Mouse (Mus musculus) cortical plate, adult 2 months (tissue): Measurements from ENCODE around the gene Dscam. TPM values are rescaled to one million over a fixed set of nuclear protein-coding genes. Genes with fewer than 3 reads are reported as not detected.

Experiments
- H3K27ac ChIP-seq: fragments of 200-500 bp; 2 replicates; pipeline ENCODE4 v1.5.1; 2012; ENCODE audit warnings: low read length, control low read depth, inconsistent platforms; ENCODE audit not compliant: insufficient read depth
- H3K4me1 ChIP-seq: fragments of 200-500 bp; 2 replicates; pipeline ENCODE4 v1.6.1; 2011; ENCODE audit warnings: low read length; ENCODE audit not compliant: control insufficient read depth, insufficient read depth
- H3K4me3 ChIP-seq: fragments of 200-500 bp; 2 replicates; pipeline ENCODE4 v1.5.1; 2011; ENCODE audit warnings: mild to moderate bottlenecking, low read length, control low read depth; ENCODE audit not compliant: insufficient read depth
- CTCF ChIP-seq: fragments of 200-500 bp; IDR thresholded peaks from 2 replicates; pipeline ENCODE4 v1.5.1; 2011; ENCODE audit warnings: mild to moderate bottlenecking, control low read depth, low read length; ENCODE audit not compliant: insufficient read depth; ENCODE audit errors: extremely low read depth
- POLR2A ChIP-seq: fragments of 200-500 bp; IDR thresholded peaks from 2 replicates; pipeline ENCODE4 v1.6.1; 2011; ENCODE audit warnings: mild to moderate bottlenecking, low read length, control low read depth; ENCODE audit not compliant: insufficient read depth; ENCODE audit errors: extremely low read depth
- polyA plus RNA-seq: library from polyadenylated mRNA; depleted of rRNA; stranded (reverse); fragments of >200 nt; gene quantifications from 2 replicates; pipeline ENCODE4 v1.2.3, GENCODE M21; 2012

Gene Dscam
- polyA plus RNA-seq, 1 experiment: 20.4 TPM

DNA sequence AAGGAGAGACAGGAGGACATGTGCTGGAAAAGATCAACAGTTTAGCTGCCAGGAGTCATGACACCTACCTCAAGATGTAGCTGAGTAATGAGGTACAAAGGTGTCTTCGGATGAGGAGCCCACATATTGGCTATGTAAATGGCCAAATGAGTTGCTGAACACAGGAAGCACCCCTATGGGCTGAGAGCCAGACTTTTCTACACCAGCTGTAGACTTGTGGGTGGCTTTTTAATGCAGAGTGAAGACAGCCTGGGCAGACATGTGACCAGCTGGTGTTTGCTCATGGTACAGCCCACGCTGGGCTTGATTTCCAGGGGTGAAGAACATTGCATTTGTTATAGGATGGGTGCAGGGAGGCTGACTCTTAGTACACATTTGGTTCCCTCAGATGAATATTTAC is 43.3 kb downstream of the Dscam start:
- H3K4me1 ChIP-seq: peaks cover 4% of the 10 kb centered on the region
- no peak overlapping the region for H3K27ac ChIP-seq
- TF ChIP-seq POLR2A: no peak
- TF ChIP-seq CTCF: no peak
- H3K4me3 ChIP-seq: no peak overlapping the region

- Histone ChIP-seq H3K4me3 (no peak overlapping the region), H3K27ac (no peak overlapping the region), H3K4me1 (peaks cover 2% of the 10 kb centered on the region; the same call in 1 of the 2 replicates)
- TF ChIP-seq POLR2A (no peak), CTCF (no peak)
Measured at GRCm38 (mm10) chr16:97110028-97110427, 60.5 kb downstream of the Dscam start.

DNA sequence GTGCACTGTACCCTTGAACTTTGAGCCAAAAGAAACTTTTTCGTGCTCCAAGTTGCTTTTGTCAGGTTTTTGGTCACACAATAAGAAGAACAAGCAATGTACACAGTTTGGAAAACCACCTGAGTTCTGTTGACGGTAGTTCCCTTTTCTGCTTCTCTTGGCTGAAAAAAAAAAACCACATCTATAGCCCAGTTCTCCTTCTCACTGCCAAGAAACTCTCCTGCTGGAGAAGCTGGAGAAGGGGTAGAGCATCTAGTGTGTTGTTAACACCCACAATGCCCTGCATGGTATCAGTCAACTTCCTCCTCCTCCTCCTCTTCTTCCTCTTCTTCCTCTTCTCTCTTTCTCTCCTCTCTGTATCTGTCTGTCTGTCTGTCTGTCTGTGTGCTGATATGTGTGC is 65.3 kb downstream of the Dscam start:
- Histone ChIP-seq H3K4me3 (no peak overlapping the region), H3K4me1 (no peaks in the 10 kb centered on the region; the same call in 1 of the 2 replicates), H3K27ac (no peak overlapping the region)
- TF ChIP-seq CTCF (no peak), POLR2A (no peak)

- TF ChIP-seq CTCF (no peak), POLR2A (no peak)
- no peak overlapping the region for H3K4me3 ChIP-seq
- no peak overlapping the region for H3K27ac ChIP-seq
- peaks cover 2% of the 10 kb centered on the region for H3K4me1 ChIP-seq
Measured at GRCm38 (mm10) chr16:97103046-97103445, 67.5 kb downstream of the Dscam start.

- H3K4me3 ChIP-seq: no peak overlapping the region
- no peak for TF ChIP-seq POLR2A
- TF ChIP-seq CTCF: no peak
Measured at GRCm38 (mm10) chr16:97100091-97100490, 70.5 kb downstream of the Dscam start.

GRCm38 (mm10) chr16:97098508-97098907 is 72.0 kb downstream of the Dscam start:
- Histone ChIP-seq H3K27ac (no peak overlapping the region), H3K4me1 (peaks cover 6% of the 10 kb centered on the region), H3K4me3 (no peak overlapping the region)
- no peak for TF ChIP-seq CTCF
- TF ChIP-seq POLR2A: no peak

More at GRCm38 (mm10) chr16:97100091-97100490, 70.5 kb downstream of the Dscam start:
- H3K27ac ChIP-seq: no peak overlapping the region
- H3K4me1 ChIP-seq: peaks cover 6% of the 10 kb centered on the region

- peaks cover 6% of the 10 kb centered on the region for H3K4me1 ChIP-seq
- no peak overlapping the region for H3K27ac ChIP-seq
- H3K4me3 ChIP-seq: no peak overlapping the region
- TF ChIP-seq POLR2A (no peak), CTCF (no peak)
Measured at GRCm38 (mm10) chr16:97096709-97097108, 73.8 kb downstream of the Dscam start.

GRCm38 (mm10) chr16:97095496-97095895 is 75.1 kb downstream of the Dscam start:
- H3K27ac ChIP-seq: no peak overlapping the region
- no peak for TF ChIP-seq POLR2A
- no peak for TF ChIP-seq CTCF
- H3K4me1 ChIP-seq: peaks cover 6% of the 10 kb centered on the region

GRCm38 (mm10) chr16:97089339-97089738 is 81.2 kb downstream of the Dscam start:
- no peak overlapping the region for H3K4me3 ChIP-seq
- TF ChIP-seq CTCF (no peak), POLR2A (no peak)
- H3K27ac ChIP-seq: no peak overlapping the region
- no peaks in the 10 kb centered on the region for H3K4me1 ChIP-seq

More at GRCm38 (mm10) chr16:97095496-97095895, 75.1 kb downstream of the Dscam start:
- no peak overlapping the region for H3K4me3 ChIP-seq

- Histone ChIP-seq H3K4me1 (no peaks in the 10 kb centered on the region), H3K4me3 (no peak overlapping the region), H3K27ac (no peak overlapping the region)
- TF ChIP-seq POLR2A: no peak
- TF ChIP-seq CTCF: no peak
Measured at GRCm38 (mm10) chr16:97083694-97084093, 86.9 kb downstream of the Dscam start.
